Mouse (Mus musculus) embryonic fibroblast, embryonic 13.5 days (primary cell): ENCODE results near the gene Il9.

Experiments used
- CTCF ChIP-seq: IDR thresholded peaks from 2 replicates; pipeline ENCODE4 v1.5.1; 2011; ENCODE audit warnings: mild to moderate bottlenecking, control low read depth, low read length, moderate library complexity, borderline replicate concordance; ENCODE audit not compliant: insufficient read depth
- POLR2A ChIP-seq: IDR thresholded peaks from 2 replicates; pipeline ENCODE4 v1.6.1; 2011; ENCODE audit warnings: low read depth, mild to moderate bottlenecking, control low read depth, low read length, moderate library complexity

- no peak for TF ChIP-seq CTCF
- no peak for TF ChIP-seq POLR2A
Measured at GRCm38 (mm10) chr13:56476790-56477189, 5.3 kb downstream of the Il9 start.
